Mouse (Mus musculus) cerebellum, adult 2 months (tissue): ENCODE results near the gene Rabgap1. TPM values are rescaled to one million over a fixed set of nuclear protein-coding genes. Genes with fewer than 3 reads are reported as not detected.

Experiments used
- DNase-seq, 2 experiments: peaks; one replicate each; pipeline ENCODE4 v3.0.0; 2021
- H3K27ac ChIP-seq: fragments of 200-500 bp; 2 replicates; pipeline ENCODE4 v1.5.1; 2012; ENCODE audit warnings: low read length, control low read depth, inconsistent platforms; ENCODE audit not compliant: insufficient read depth
- H3K27me3 ChIP-seq: fragments of 200-500 bp; 2 replicates; pipeline ENCODE4 v1.6.1; 2012; ENCODE audit warnings: inconsistent platforms, mild to moderate bottlenecking, low read length, moderate library complexity; ENCODE audit not compliant: control insufficient read depth, insufficient read depth
- H3K4me1 ChIP-seq: fragments of 200-500 bp; 2 replicates; pipeline ENCODE4 v1.6.1; 2011; ENCODE audit warnings: low read length; ENCODE audit not compliant: control insufficient read depth, insufficient read depth
- H3K4me3 ChIP-seq: fragments of 200-500 bp; replicated peaks from 2 replicates; pipeline ENCODE3; 2011; ENCODE audit warnings: mild to moderate bottlenecking, low read depth, low read length, control low read depth; ENCODE audit not compliant: insufficient read depth
- CTCF ChIP-seq: fragments of 200-500 bp; IDR thresholded peaks from 2 replicates; pipeline ENCODE4 v1.5.1; 2011; ENCODE audit warnings: low read depth, mild to moderate bottlenecking, control low read depth, low read length, moderate library complexity, borderline replicate concordance; ENCODE audit not compliant: insufficient read depth
- POLR2A ChIP-seq: fragments of 200-500 bp; IDR thresholded peaks from 2 replicates; pipeline ENCODE4 v1.6.1; 2011; ENCODE audit warnings: low read length, control low read depth, borderline replicate concordance; ENCODE audit not compliant: insufficient read depth
- WGBS: fragments of 180-500 bp; shearing (Covaris S2); methylation state at CpG from one replicate; pipeline ENCODE4 v1.1.7; 2018; 5-methylcytosine and 5-hydroxymethylcytosine counted together
- polyA plus RNA-seq: library from polyadenylated mRNA; depleted of rRNA; stranded (reverse); fragments of >200 nt; gene quantifications from 2 replicates; pipeline ENCODE4 v1.2.3, GENCODE M21; 2012

The Rabgap1 gene
- polyA plus RNA-seq, 1 experiment, result 40.4 TPM

- H3K27ac ChIP-seq, result no peak overlapping the region
- WGBS, result 86% methylated on average over 4 of the region's 4 CpGs
- TF ChIP-seq POLR2A (no peak), CTCF (no peak)
- DNase-seq, result no peak
- no peaks in the 10 kb centered on the region for H3K27me3 ChIP-seq
- H3K4me1 ChIP-seq, result peaks cover 15% of the 10 kb centered on the region
- H3K4me3 ChIP-seq, result no peak overlapping the region
Observed at GRCm38 (mm10) chr2:37518561-37519285, 75.6 kb downstream of the Rabgap1 start.

DNA sequence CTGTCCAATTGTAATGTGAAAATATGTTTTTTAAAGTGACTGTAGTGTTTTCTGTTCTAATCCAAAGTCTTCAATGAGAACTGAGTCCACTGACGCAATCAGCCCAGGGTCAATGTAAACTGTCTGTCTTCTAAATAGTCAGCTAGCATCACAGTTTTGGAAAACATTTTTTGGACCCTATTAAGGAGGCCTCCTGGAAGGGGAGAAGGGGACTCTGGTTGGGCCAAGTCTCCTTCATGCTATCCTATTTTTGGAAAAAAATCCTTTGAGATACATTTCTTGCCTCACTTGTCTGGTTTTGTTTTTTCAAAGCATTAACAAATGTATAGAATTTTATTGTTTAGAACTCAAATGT is 76.2 kb downstream of the Rabgap1 start:
- H3K27ac ChIP-seq, result no peak overlapping the region
- DNase-seq, result no peak
- WGBS, result 90% methylated on average over 1 of the region's 1 CpGs
- H3K27me3 ChIP-seq, result no peaks in the 10 kb centered on the region
- peaks cover 15% of the 10 kb centered on the region for H3K4me1 ChIP-seq
- H3K4me3 ChIP-seq, result no peak overlapping the region
- TF ChIP-seq CTCF (no peak), POLR2A (no peak)

DNA sequence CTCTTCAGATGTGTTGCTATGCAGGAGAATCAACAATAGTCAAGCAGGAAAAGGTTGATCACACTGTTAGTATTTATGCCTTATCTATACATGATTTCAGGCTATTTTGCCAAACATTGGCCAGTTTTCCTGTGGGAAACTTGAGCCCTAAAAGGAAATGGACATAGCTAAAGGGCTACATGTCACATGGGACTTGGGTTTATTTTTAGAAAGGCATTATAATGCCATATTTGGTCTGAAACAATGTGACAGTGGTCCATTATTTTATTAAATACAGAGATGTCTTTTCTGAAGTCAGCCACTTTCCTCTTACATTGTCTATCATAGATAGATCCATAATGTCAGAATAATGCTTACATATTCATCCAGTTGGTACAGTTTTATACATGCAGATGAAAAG is 84.5 kb downstream of the Rabgap1 start:
- Histone ChIP-seq H3K27ac (no peak overlapping the region), H3K4me3 (no peak overlapping the region), H3K4me1 (no peaks in the 10 kb centered on the region), H3K27me3 (no peaks in the 10 kb centered on the region)
- no peak for TF ChIP-seq POLR2A
- DNase-seq, result no peak

DNA sequence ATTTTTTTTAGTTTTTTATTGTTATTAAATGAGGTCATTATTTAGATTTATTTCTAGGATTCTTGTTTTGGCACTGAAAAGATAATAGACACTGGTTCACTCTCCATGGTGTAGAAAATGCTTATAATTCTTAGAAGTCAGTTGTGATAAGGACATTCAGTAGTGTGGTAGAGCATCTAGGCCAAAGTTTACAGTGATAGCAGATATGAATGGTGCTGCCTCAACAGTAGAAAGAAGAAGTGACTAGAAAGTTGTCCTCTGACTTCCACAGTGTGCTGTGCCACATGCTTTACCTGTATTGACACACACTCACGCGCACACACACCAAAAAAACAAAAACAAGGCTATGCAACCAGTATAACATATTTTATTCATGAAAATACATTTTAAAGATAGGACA is 86.3 kb downstream of the Rabgap1 start:
- no peak overlapping the region for H3K27ac ChIP-seq
- DNase-seq, result no peak
- no peak overlapping the region for H3K4me3 ChIP-seq
- H3K4me1 ChIP-seq, result no peaks in the 10 kb centered on the region
- no peaks in the 10 kb centered on the region for H3K27me3 ChIP-seq
- TF ChIP-seq POLR2A (no peak), CTCF (no peak)
- WGBS, result 95% methylated on average over 2 of the region's 2 CpGs

DNA sequence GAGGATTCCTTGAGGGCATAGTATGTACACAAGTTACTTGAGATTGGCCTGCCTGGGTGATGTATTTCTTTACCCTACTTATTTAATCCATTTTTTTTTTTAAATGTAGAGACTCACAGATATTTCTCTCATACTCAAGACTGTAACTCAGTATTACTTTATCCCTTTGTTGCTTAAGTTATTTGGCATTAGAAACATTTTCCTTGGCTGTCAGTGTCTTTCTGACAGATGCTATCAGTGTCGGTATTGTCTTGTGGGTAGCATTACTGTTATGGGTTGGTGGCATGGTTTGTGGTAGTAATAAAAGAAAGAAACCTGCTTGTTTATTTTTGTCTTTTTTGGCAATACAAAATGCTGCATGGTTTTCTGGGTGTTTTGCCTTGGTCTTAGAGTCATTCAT is 87.7 kb downstream of the Rabgap1 start:
- Histone ChIP-seq H3K4me1 (no peaks in the 10 kb centered on the region), H3K27ac (no peak overlapping the region), H3K4me3 (no peak overlapping the region), H3K27me3 (no peaks in the 10 kb centered on the region)
- DNase-seq, result no peak
- TF ChIP-seq CTCF (no peak), POLR2A (no peak)
- 49% methylated on average over 1 of the region's 1 CpGs for WGBS

- Histone ChIP-seq H3K4me1 (no peaks in the 10 kb centered on the region), H3K4me3 (no peak overlapping the region), H3K27ac (no peak overlapping the region), H3K27me3 (no peaks in the 10 kb centered on the region)
- TF ChIP-seq CTCF (no peak), POLR2A (no peak)
- DNase-seq, result no peak
- WGBS, result 76% methylated on average over 3 of the region's 3 CpGs
Observed at GRCm38 (mm10) chr2:37531639-37532038, 88.6 kb downstream of the Rabgap1 start.

DNA sequence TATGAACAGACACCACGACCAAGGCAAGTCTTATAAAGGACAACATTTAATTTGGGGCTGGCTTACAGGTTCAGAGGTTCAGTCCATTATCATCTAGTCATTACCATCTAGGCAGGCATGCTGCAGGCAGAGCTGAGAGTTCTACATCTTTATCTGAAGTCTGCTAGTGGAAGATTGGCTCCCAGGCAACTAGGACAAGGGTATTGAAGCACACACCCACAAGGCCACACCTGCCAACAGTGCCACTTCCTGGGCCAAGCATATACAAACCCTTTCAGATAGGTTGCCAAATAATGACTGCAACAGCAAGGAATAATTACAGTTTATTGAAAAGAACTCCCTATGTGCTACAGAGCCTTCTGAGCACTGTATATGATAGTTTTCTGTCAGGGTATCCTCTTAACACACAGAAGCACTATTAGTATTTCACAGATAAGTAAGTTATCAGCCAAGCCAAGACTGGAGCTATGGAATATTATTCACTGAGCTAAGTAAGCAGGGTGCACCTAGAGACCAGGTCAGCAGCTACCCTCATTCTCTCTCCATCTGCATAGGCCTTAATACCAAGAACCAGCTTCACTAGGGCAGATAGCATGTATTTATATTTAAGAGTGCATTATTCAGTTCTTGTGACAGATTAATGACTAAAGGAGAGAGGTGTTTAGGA is 106.4 kb downstream of the Rabgap1 start:
- TF ChIP-seq POLR2A, result no peak
- TF ChIP-seq CTCF, result no peak
- no peaks in the 10 kb centered on the region for H3K27me3 ChIP-seq
- peak; percentile 30 to 70 for DNase-seq
- WGBS, result 55% methylated on average over 1 of the region's 1 CpGs
- H3K4me1 ChIP-seq, result peaks cover 13% of the 10 kb centered on the region; the same call in 1 of the 2 replicates
- no peak overlapping the region for H3K4me3 ChIP-seq
- H3K27ac ChIP-seq, result no peak overlapping the region; the same call in 1 of the 2 replicates

- DNase-seq, result peak in 1 of 2 experiments; percentile 62
- no peak overlapping the region for H3K27ac ChIP-seq
- no peak for TF ChIP-seq CTCF
- TF ChIP-seq POLR2A, result no peak
Observed at GRCm38 (mm10) chr2:37556366-37556765, 113.3 kb downstream of the Rabgap1 start.

More at GRCm38 (mm10) chr2:37556366-37556765, 113.3 kb downstream of the Rabgap1 start:
- Histone ChIP-seq H3K4me3 (no peak overlapping the region), H3K27me3 (no peaks in the 10 kb centered on the region), H3K4me1 (peaks cover 12% of the 10 kb centered on the region)
- WGBS, result 11% methylated on average over 2 of the region's 2 CpGs
